Mouse (Mus musculus) ES-E14 (cell line): ENCODE measurements around the gene Gramd1c.

Experiments
- CHD2 ChIP-seq: IDR thresholded peaks from 2 replicates; pipeline ENCODE4 v1.6.1; 2014; ENCODE audit warnings: mild to moderate bottlenecking, low read depth, low read length, inconsistent platforms
- HCFC1 ChIP-seq: IDR thresholded peaks from 2 replicates; pipeline ENCODE4 v1.6.1; 2012; ENCODE audit warnings: low read length, inconsistent platforms, borderline replicate concordance; ENCODE audit not compliant: insufficient read depth
- ZC3H11A ChIP-seq: IDR thresholded peaks from 2 replicates; pipeline ENCODE4 v1.6.1; 2012; ENCODE audit warnings: low read depth, mild to moderate bottlenecking, inconsistent platforms, low read length, borderline replicate concordance
- ZNF384 ChIP-seq: IDR thresholded peaks from 2 replicates; pipeline ENCODE4 v1.6.1; 2012; ENCODE audit warnings: low read depth, low read length, inconsistent platforms

DNA sequence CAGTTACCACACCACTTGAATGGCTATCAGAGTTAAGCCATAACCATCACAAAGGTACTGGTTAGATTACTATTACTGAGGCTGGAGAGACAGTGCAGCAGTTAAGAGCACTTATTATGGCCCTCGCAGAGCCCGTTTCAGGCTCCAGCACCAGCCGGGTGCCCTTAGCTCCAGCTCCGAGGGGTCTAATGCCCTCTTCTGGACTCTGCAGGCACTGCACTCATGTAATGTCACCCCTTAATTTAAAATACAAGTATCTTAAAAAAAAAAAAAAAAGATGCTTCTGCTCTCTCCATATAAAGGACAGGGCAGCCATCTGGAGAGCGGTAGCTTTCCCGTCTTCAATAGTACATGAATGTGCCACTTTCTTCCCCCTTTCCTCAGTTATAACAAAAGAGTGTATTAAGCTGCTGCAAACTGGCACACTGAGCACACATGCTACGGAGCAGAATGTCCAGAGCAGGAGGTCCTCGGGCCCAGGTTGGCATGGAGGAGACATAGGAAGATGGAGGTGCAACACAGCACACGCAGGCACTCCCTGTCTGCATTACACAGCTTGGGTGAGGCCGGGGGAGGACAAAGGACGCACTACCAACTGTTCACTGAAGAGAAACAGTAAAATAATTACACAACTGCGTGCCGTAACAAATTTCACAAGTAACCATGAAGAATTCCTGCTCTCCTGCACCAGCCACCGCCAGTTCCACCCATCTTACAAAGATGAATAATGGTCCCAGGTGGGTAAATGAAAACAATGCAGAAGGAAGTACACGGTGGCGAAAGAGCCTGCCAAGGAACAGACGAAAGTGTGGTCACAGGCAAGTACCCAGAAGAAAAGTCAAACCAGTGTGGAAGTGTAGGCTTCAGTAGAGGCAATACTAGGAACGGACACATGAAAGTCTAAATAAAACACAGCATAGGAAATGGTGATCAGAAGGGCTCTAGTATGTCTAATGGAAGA lies 40.9 kb upstream of the Gramd1c start:
- TF ChIP-seq CHD2 (no peak), ZC3H11A (no peak), ZNF384 (peak; percentile 63), HCFC1 (no peak)
